Mouse (Mus musculus) lung, adult 18-20 months (tissue): ENCODE results near the gene Ghrl.

Source experiments
- DNase-seq, 2 experiments: peaks; one replicate each; pipeline ENCODE4 v3.0.0; 2022; ENCODE audit warnings: mixed read lengths in 2 of 2

Gene Ghrl

GRCm38 (mm10) chr6:113667611-113668122 lies 52.0 kb downstream of the Ghrl start:
- DNase-seq: no peak
